Mouse (Mus musculus) midbrain, embryonic 15.5 days (tissue): ENCODE results near the gene Zap70. TPM values are rescaled to one million over a fixed set of nuclear protein-coding genes. Genes with fewer than 3 reads are reported as not detected.
"Not testable (repeated sequence)": the region's sequence is repeated elsewhere in the genome, so short reads cannot be mapped to it uniquely, and the experiment has no call there.

Experiments used
- ATAC-seq: fragments of 200-750 bp; cut with Nextera tagmentation; replicated peaks from 2 replicates; pipeline ENCODE4 v1.8.0; 2017; ENCODE audit warnings: moderate TSS enrichment
- H3K27ac ChIP-seq: fragments of 300-500 bp; sonication (generic); 2 replicates; pipeline ENCODE4 v1.5.1; 2015; ENCODE audit warnings: mild to moderate bottlenecking, inconsistent platforms
- H3K27me3 ChIP-seq: fragments of 300-500 bp; sonication (generic); replicated peaks from 2 replicates; pipeline ENCODE4 v1.6.1; 2015; ENCODE audit warnings: inconsistent platforms
- H3K36me3 ChIP-seq: fragments of 300-500 bp; sonication (generic); replicated peaks from 2 replicates; pipeline ENCODE4 v1.6.1; 2015; ENCODE audit warnings: inconsistent platforms
- H3K4me1 ChIP-seq: fragments of 300-500 bp; sonication (generic); 2 replicates; pipeline ENCODE4 v1.6.1; 2015; ENCODE audit warnings: inconsistent platforms
- H3K4me2 ChIP-seq: fragments of 300-500 bp; sonication (generic); 2 replicates; pipeline ENCODE4 v1.6.1; 2015; ENCODE audit warnings: inconsistent platforms, mild to moderate bottlenecking, moderate library complexity
- H3K4me3 ChIP-seq: fragments of 300-500 bp; sonication (generic); 2 replicates; pipeline ENCODE4 v1.5.1; 2015; ENCODE audit warnings: mild to moderate bottlenecking, inconsistent platforms
- H3K9ac ChIP-seq: fragments of 300-500 bp; sonication (generic); 2 replicates; pipeline ENCODE4 v1.6.1; 2015; ENCODE audit warnings: mild to moderate bottlenecking, inconsistent platforms
- H3K9me3 ChIP-seq: fragments of 300-500 bp; sonication (generic); 2 replicates; pipeline ENCODE4 v1.6.1; 2016; ENCODE audit warnings: inconsistent platforms
- WGBS: fragments of 180-500 bp; shearing (Covaris S2); methylation state at CpG from one replicate; pipeline ENCODE4 v1.1.7; 2015; ENCODE audit warnings: mixed read lengths; 5-methylcytosine and 5-hydroxymethylcytosine counted together
- polyA plus RNA-seq: library from polyadenylated mRNA; unstranded; fragments of >200 nt; fragmentation: Nextera tagmentation; extraction: Ambion mirVana; gene quantifications from 2 replicates; pipeline ENCODE4 v1.2.1, GENCODE M21; 2015

Gene Zap70
- polyA plus RNA-seq, 1 experiment from 2014 or later: 1.8 TPM

DNA sequence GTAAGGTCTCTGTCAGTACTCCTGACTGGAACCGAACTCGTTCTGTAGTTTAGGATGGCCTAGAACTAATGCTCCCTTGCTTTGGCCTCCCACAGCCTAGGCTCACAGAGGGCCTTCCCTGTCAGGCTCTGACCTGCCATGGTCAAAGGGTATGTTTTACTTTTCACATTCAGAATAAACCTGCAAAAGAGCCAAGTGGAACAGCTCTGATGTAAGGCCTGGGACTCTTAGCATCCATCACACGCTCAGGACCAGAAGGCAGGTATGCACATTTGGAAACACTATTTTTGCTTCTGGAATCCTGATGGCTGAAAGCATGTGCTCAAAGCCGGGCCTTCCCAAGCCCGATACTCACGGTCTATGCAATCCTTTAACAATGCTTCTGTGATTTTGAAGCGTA lies 50.2 kb downstream of the Zap70 start:
- Histone ChIP-seq H3K4me2 (no peak overlapping the region), H3K9ac (no peak overlapping the region), H3K4me3 (no peak overlapping the region), H3K36me3 (peaks cover 56% of the 10 kb centered on the region), H3K9me3 (no peaks in the 10 kb centered on the region), H3K4me1 (no peaks in the 10 kb centered on the region), H3K27me3 (no peaks in the 10 kb centered on the region), H3K27ac (no peak overlapping the region)
- no peak for ATAC-seq
- 96% methylated on average over 7 of the region's 7 CpGs for WGBS

DNA sequence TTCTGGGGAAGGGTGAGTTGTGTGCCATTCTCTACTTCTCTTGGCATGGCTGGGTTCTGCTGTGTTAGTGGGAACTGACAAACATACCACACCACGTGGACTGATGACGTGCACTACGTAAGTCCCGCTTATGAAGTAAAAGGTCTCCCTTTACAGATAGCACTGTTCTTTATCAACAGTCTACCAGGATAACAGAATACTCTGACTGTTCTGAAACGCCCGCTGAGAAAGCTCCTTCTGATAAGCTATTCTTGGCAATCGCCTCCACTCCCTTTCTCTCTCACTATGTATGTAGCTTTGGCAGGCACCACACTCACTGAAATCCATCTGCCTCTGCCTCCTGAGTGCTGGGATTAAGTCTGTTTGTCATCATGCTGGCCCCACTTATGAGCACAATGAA lies 51.8 kb downstream of the Zap70 start:
- no peak overlapping the region for H3K4me2 ChIP-seq
- no peaks in the 10 kb centered on the region for H3K4me1 ChIP-seq
- no peak for ATAC-seq
- peaks cover 50% of the 10 kb centered on the region for H3K36me3 ChIP-seq
- no peaks in the 10 kb centered on the region for H3K9me3 ChIP-seq
- no peak overlapping the region for H3K9ac ChIP-seq
- no peak overlapping the region for H3K4me3 ChIP-seq
- no peak overlapping the region for H3K27ac ChIP-seq
- no peaks in the 10 kb centered on the region for H3K27me3 ChIP-seq
- WGBS: 87% methylated on average over 7 of the region's 7 CpGs

DNA sequence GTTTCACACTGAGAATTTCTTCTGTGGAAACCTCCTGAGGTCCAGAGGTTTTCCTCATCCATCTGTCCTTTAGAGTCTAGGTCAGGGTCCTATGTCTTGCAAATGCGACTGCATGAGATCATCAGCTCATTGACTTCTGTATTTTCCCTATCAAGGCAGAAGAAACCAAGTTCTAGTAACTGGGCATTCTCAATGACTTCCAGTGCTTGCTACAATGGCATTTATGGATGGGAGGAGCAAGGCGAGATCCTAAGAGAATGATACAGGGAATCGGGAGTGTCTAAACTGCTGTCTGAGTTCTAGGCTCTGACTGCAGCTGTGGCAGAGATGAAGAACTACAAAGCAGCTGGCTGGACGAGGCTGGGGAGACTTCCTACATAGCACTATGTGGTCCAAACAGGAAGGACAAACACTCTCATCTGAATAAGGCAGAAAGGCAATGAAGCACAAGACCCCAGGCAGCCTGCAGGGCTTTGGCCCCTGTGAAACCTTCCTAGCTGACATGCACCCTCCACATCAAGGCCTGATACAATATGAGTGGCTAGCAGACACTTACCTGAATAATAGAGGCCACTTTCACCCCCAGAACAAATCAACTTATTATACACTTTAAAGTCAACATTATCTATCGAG lies 52.8 kb downstream of the Zap70 start:
- 85% methylated on average over 5 of the region's 5 CpGs for WGBS
- peaks cover 48% of the 10 kb centered on the region for H3K36me3 ChIP-seq
- no peak overlapping the region for H3K27ac ChIP-seq
- H3K27me3 ChIP-seq: no peaks in the 10 kb centered on the region
- H3K4me1 ChIP-seq: no peaks in the 10 kb centered on the region
- ATAC-seq: no peak
- no peaks in the 10 kb centered on the region for H3K9me3 ChIP-seq
- no peak overlapping the region for H3K4me2 ChIP-seq
- no peak overlapping the region for H3K4me3 ChIP-seq
- H3K9ac ChIP-seq: no peak overlapping the region

DNA sequence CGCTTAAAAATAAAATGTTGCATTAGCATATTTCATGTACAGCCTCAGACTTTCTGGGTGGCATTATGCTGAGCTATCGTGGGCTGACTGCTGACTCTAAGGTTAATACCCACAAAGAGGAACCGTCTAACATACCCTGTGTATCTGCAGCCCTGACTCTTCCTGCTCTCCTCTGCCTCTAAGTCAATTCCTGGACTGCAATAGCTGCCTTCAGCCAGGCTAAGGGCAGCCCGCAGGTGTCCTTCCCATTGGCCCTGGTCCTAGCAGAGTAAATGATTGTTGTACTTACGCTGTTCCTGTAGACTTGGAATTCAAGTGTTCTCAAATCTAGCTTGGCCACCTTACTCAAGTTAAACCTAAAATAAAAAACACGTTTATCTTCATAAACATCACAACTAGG lies 53.6 kb downstream of the Zap70 start:
- no peaks in the 10 kb centered on the region for H3K9me3 ChIP-seq
- H3K27ac ChIP-seq: no peak overlapping the region
- 90% methylated on average over 6 of the region's 6 CpGs for WGBS
- no peaks in the 10 kb centered on the region for H3K27me3 ChIP-seq
- no peak overlapping the region for H3K9ac ChIP-seq
- H3K4me2 ChIP-seq: no peak overlapping the region
- H3K36me3 ChIP-seq: peaks cover 41% of the 10 kb centered on the region
- no peaks in the 10 kb centered on the region for H3K4me1 ChIP-seq
- H3K4me3 ChIP-seq: no peak overlapping the region
- ATAC-seq: no peak

DNA sequence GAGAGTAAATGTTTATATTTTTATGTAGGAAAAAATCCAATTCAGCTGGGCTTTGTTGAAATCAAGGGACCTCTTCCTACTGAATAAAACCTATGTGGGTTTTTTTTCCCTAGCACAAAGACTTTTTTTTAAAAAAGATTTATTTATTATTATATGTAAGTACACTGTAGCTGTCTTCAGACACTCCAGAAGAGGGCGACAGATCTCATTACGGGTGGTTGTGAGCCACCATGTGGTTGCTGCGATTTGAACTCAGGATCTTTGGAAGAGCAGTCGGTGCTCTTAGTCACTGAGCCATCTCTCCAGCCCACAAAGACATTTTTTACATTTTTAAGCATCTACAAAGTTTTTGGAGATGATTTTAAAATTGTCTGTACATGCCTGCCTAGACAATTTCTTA lies 60.3 kb downstream of the Zap70 start:
- not testable (repeated sequence) for H3K27me3 ChIP-seq, H3K9ac ChIP-seq, H3K4me2 ChIP-seq, H3K27ac ChIP-seq, H3K9me3 ChIP-seq, H3K4me1 ChIP-seq, H3K4me3 ChIP-seq, ATAC-seq
- H3K36me3 ChIP-seq: peaks cover 50% of the 10 kb centered on the region
- 87% methylated on average over 4 of the region's 4 CpGs for WGBS

DNA sequence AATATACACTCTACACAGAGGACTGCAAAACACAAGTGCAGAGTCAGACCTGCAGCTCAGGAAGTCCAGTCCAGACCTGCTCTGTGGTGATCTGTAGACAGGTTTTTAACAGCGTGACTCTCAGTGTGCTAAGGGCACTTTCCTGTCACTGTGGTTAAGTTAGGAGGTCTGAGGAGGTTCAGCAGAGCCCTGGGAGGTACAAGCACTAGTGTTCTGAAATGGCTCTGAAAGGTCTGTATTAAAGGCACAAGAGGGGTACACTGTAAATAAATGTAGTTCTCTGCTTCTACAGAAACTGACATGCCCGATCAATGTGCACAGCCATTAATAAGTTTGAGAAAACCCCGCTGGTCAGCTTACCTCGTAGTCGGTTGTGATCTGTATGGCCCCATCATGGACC lies 62.8 kb downstream of the Zap70 start:
- 97% methylated on average over 5 of the region's 5 CpGs for WGBS
- Histone ChIP-seq H3K27me3 (no peaks in the 10 kb centered on the region), H3K9ac (no peak overlapping the region), H3K36me3 (peaks cover 44% of the 10 kb centered on the region; the same call in 1 of the 2 replicates), H3K27ac (no peak overlapping the region), H3K9me3 (no peaks in the 10 kb centered on the region), H3K4me2 (no peak overlapping the region), H3K4me3 (no peak overlapping the region), H3K4me1 (no peaks in the 10 kb centered on the region)
- ATAC-seq: no peak

DNA sequence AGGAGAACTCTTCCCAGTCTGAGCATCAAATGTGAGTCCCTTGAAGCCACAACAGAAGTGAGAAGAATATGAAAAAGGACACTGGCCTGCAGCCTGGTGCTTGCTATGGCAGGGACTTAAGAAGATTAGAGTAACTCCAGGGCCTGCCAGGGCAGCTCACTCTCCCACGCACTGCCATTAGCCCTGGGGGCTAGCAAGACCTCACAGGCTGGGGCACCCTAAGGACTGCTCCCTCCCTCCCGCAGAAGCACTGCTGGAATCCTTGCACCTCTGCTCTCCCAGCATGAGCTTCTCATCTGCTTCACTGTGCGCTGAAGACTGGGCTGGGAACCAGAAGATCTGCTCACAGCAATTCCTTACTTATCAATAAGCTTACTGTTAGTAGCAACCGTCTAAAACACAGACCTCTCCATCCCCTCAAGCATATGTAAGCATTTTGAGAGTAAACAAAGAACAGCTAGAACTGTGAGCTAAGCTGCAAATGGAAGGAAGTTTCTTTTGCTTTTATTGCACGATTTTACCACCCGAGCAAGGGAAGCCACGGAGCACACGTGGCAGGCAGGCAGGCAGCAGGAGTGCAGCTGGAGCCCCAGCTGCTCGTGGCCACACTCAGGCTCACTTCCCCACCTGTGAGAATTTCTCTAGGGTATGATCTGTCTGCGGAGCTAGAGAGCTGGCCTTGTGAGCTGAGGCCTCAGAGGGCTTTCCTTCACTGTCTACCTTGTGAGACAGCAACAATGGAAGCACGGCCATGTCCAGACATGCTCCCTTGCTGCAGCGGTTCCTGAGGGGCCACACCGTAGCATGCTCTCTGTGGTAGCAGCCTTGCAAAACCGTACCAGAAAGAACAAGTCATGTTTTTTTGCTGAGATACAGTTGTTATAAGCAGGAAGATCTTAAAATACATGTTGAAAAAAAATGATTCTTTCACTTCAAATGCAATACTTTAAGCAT lies 69.6 kb downstream of the Zap70 start:
- Histone ChIP-seq H3K4me2 (no peak overlapping the region), H3K36me3 (peaks cover 30% of the 10 kb centered on the region), H3K9ac (no peak overlapping the region), H3K4me3 (no peak overlapping the region), H3K9me3 (no peaks in the 10 kb centered on the region), H3K27ac (peak overlapping the region; percentile 53), H3K4me1 (peaks cover 5% of the 10 kb centered on the region; the same call in 1 of the 2 replicates), H3K27me3 (no peaks in the 10 kb centered on the region)
- ATAC-seq: no peak
- 57% methylated on average over 14 of the region's 14 CpGs for WGBS

Other genes with a start within 250 kb of the Zap70 start
- 5.2 and 5.8 TPM in 2 replicates for gene Cnnm3, start 249.9 kb upstream of the Zap70 start, polyA plus RNA-seq
- gene Ankrd23, start 224.9 kb upstream of the Zap70 start, polyA plus RNA-seq: 19.0 and 23.5 TPM in 2 replicates
- 0.33 and 0.81 TPM in 2 replicates for gene Gm42417, start 222.4 kb upstream of the Zap70 start, polyA plus RNA-seq
- 31.5 and 32.5 TPM in 2 replicates for gene Ankrd39, start 214.4 kb upstream of the Zap70 start, polyA plus RNA-seq
- gene Sema4c, start 203.4 kb upstream of the Zap70 start, polyA plus RNA-seq: 34.3 and 37.4 TPM in 2 replicates
- gene Fam178b, start 78.6 kb upstream of the Zap70 start, polyA plus RNA-seq: not detected in 2 replicates
- 612 and 618 TPM in 2 replicates for gene Cox5b, start 70.3 kb upstream of the Zap70 start, polyA plus RNA-seq
- gene 4933424G06Rik, start 51.6 kb upstream of the Zap70 start, polyA plus RNA-seq: 0.84 and 1.1 TPM in 2 replicates
- 110 and 112 TPM in 2 replicates for gene Actr1b, start 47.4 kb upstream of the Zap70 start, polyA plus RNA-seq
- 13.1 and 14.8 TPM in 2 replicates for gene Tmem131, start 181.9 kb downstream of the Zap70 start, polyA plus RNA-seq